Mouse (Mus musculus): ENCODE data around the gene Ttc17.

- TF ChIP-seq CTCF (IDR thresholded peaks at IDR 0.05; ENCODE audit: low read depth, low read length) (no peak), EP300 (IDR thresholded peaks at IDR 0.05; ENCODE audit: insufficient read depth, low read depth, low read length) (no peak), POLR2A (IDR thresholded peaks at IDR 0.05; ENCODE audit: insufficient read depth, low read length) (no peak)
Measured at GRCm38 (mm10) chr2:94264631-94265098, 141.8 kb downstream of the Ttc17 start.
